In genomic region chr10:121315321-121316283, GRCm38 (mm10) we compare ENCODE assay signal across 9 mouse cellular contexts. TPM values are rescaled to one million over a fixed set of nuclear protein-coding genes. Genes with fewer than 3 reads are reported as not detected.
A peak's percentile ranks its signal among the peaks of the same experiment; 100 is the strongest.
DNase-seq lines count a peak whose midpoint lies in the region; ATAC-seq and TF ChIP-seq lines count a peak whose summit lies in the region.
"Had no signal": no experiment of that assay in that cellular context is flagged by ENCODE, and none has a peak within 500 bp of the region (broad histone marks: within the 10 kb centered on the region; RNA-seq: fewer than 3 reads in every experiment).

No protein-coding gene starts in this region.

- 0 out of 2 replicates have a peak, but pooled peaks cover 5% of the 10 kb centered on the region for H3K9me3 ChIP-seq in heart, embryonic 13.5 days
- 0 out of 2 replicates have a peak, but pooled peaks cover 2% of the 10 kb centered on the region for H3K9me3 ChIP-seq in limb, embryonic 14.5 days (ENCODE audit: control insufficient read depth, low read length)

- 30% methylated on average over 27 of the region's 27 CpGs for WGBS in heart, embryonic 13.5 days
- 26% methylated on average over 27 of the region's 27 CpGs for WGBS in limb, embryonic 14.5 days

- H3K27me3 ChIP-seq in heart, embryonic 13.5 days (replicated peaks), result peaks cover 52% of the 10 kb centered on the region
- peaks cover 22% of the 10 kb centered on the region for H3K27me3 ChIP-seq in limb, embryonic 14.5 days (ENCODE audit: control insufficient read depth, insufficient read depth, low read length)

- no peak for TF ChIP-seq POLR2A in limb, embryonic 14.5 days (IDR thresholded peaks at IDR 0.05; ENCODE audit: borderline replicate concordance, extremely low read depth, insufficient read depth, insufficient read length)

- peak overlapping the region; percentile 56 for H3K4me2 ChIP-seq in heart, embryonic 13.5 days
- peak overlapping the region; percentile 29; the same call in 1 of the 2 replicates for H3K4me2 ChIP-seq in limb, embryonic 14.5 days (replicated peaks; ENCODE audit: low read depth, low read length, severe bottlenecking)

- H3K36me3 ChIP-seq in heart, embryonic 13.5 days, result no peaks in the 10 kb centered on the region
- H3K36me3 ChIP-seq in limb, embryonic 14.5 days (ENCODE audit: control insufficient read depth, insufficient read depth, low read length), result no peaks in the 10 kb centered on the region

- peaks cover 12% of the 10 kb centered on the region for H3K4me1 ChIP-seq in heart, embryonic 13.5 days
- no peaks in the 10 kb centered on the region for H3K4me1 ChIP-seq in limb, embryonic 14.5 days (ENCODE audit: control insufficient read depth, insufficient read depth, low read length)

- H3K9ac ChIP-seq in heart, embryonic 13.5 days, result no peak overlapping the region
- H3K9ac ChIP-seq in limb, embryonic 14.5 days (ENCODE audit: low read depth, low read length, severe bottlenecking), result no peak overlapping the region

- H3K4me3 ChIP-seq in heart, embryonic 13.5 days, result 0 out of 2 replicates have a peak overlapping the region, but pooled peaks have one; percentile 9
- no peak overlapping the region; the same call in 1 of the 2 replicates for H3K4me3 ChIP-seq in limb, embryonic 14.5 days (replicated peaks; ENCODE audit: low read length)

- no peak for ATAC-seq in heart, embryonic 13.5 days (ENCODE audit: extremely low read depth, insufficient number of reproducible peaks, low FRiP score, low TSS enrichment)
- no peak for ATAC-seq in limb, embryonic 14.5 days (ENCODE audit: low FRiP score, low read depth)

- peak; percentile 12 for DNase-seq in right cerebral cortex, postnatal 14 days
- no peak for DNase-seq in right cerebral cortex, postnatal 10 days (ENCODE audit: low spot score in 2 of 2)
- peak; percentile 23 for DNase-seq in limb, embryonic 14.5 days (ENCODE audit: low spot score)
- DNase-seq in cerebellum, adult 11-12 months, result no peak
- no peak for DNase-seq in layer of hippocampus, adult 9-10 months (ENCODE audit: low spot score)
- DNase-seq in frontal cortex, postnatal 25 days (ENCODE audit: low spot score in 2 of 2), result no peak
- no peak for DNase-seq in Muller cell, postnatal 12 days (ENCODE audit: inconsistent ontology term)

- no peak overlapping the region for H3K27ac ChIP-seq in heart, embryonic 13.5 days (replicated peaks)
- no peak overlapping the region for H3K27ac ChIP-seq in limb, embryonic 14.5 days (replicated peaks; ENCODE audit: low read depth, low read length)
- H3K27ac ChIP-seq: macrophage had no signal

RNA-seq across cellular contexts. Expression of gene Tbc1d30, which starts 35.5 kb away (rescaled TPM):
- polyA plus RNA-seq in heart, embryonic 13.5 days (2015; fragmentation: Nextera tagmentation; extraction: Ambion mirVana), result 1.2 and 1.7 TPM in 2 replicates
- 0.81 and 1.3 TPM in 2 replicates for polyA plus RNA-seq in limb, embryonic 14.5 days (2012; rRNA removed)
- polyA plus RNA-seq in limb, embryonic 14.5 days (2014; fragmentation: Nextera tagmentation; extraction: Ambion mirVana), result 1.3 and 2.3 TPM in 2 replicates

RNA-seq across cellular contexts. Expression of gene Gns, which starts 49.3 kb away (rescaled TPM):
- 29.9 and 30.4 TPM in 2 replicates for polyA plus RNA-seq in heart, embryonic 13.5 days (2015; fragmentation: Nextera tagmentation; extraction: Ambion mirVana)
- 41.6 and 45.6 TPM in 2 replicates for polyA plus RNA-seq in limb, embryonic 14.5 days (2012; rRNA removed)
- 62.0 and 66.6 TPM in 2 replicates for polyA plus RNA-seq in limb, embryonic 14.5 days (2014; fragmentation: Nextera tagmentation; extraction: Ambion mirVana)

Comparison
In these comparisons a context has a peak if more than half of its experiments do, and no peak if none do; other contexts are left out.
1. DNase-seq: peak in right cerebral cortex, postnatal 14 days (single experiment) and limb, embryonic 14.5 days (single experiment); none in right cerebral cortex, postnatal 10 days (0 of 2), cerebellum, adult 11-12 months (single experiment), layer of hippocampus, adult 9-10 months (single experiment), frontal cortex, postnatal 25 days (0 of 2) and Muller cell, postnatal 12 days (single experiment).